Mouse (Mus musculus): Measurements from ENCODE around the gene Cys1. TPM values are rescaled to one million over a fixed set of nuclear protein-coding genes. Genes with fewer than 3 reads are reported as not detected.
A peak's percentile ranks its signal among the peaks of the same experiment; 100 is the strongest.

Cys1 gene
- polyA plus RNA-seq, 1 experiment from 2014 or later = 1.3 TPM

GRCm38 (mm10) chr12:24699578-24699977, 18.0 kb upstream of the Cys1 start:
- ATAC-seq (ENCODE audit: insufficient read depth) = peak; percentile 40; the same call in 1 of the 2 replicates
- Histone ChIP-seq H3K27me3 (ENCODE audit: insufficient read depth, low read length) (no peaks in the 10 kb centered on the region), H3K4me2 (no peak overlapping the region), H3K36me3 (ENCODE audit: insufficient read depth) (no peaks in the 10 kb centered on the region), H3K4me3 (ENCODE audit: low read depth, low read length) (no peak overlapping the region), H3K9me3 (ENCODE audit: low read depth, low read length) (no peaks in the 10 kb centered on the region), H3K4me1 (ENCODE audit: insufficient read depth) (no peaks in the 10 kb centered on the region), H3K9ac (no peak overlapping the region), H3K27ac (ENCODE audit: low read depth) (no peak overlapping the region)
- TF ChIP-seq CTCF (IDR thresholded peaks at IDR 0.05; ENCODE audit: low read depth) = no peak
- 38% methylated on average over 10 of the region's 10 CpGs for WGBS
- DNase-seq = peak; percentile 18

- Histone ChIP-seq H3K9ac (no peak overlapping the region), H3K4me3 (ENCODE audit: low read depth, low read length) (no peak overlapping the region), H3K27ac (ENCODE audit: low read depth) (no peak overlapping the region), H3K4me2 (no peak overlapping the region), H3K27me3 (ENCODE audit: insufficient read depth, low read length) (no peaks in the 10 kb centered on the region), H3K4me1 (ENCODE audit: insufficient read depth) (no peaks in the 10 kb centered on the region), H3K9me3 (ENCODE audit: low read depth, low read length) (no peaks in the 10 kb centered on the region), H3K36me3 (ENCODE audit: insufficient read depth) (no peaks in the 10 kb centered on the region)
- 70% methylated on average over 3 of the region's 3 CpGs for WGBS
- no peak for TF ChIP-seq CTCF (IDR thresholded peaks at IDR 0.05; ENCODE audit: low read depth)
- no peak for ATAC-seq (ENCODE audit: insufficient read depth)
- DNase-seq = no peak
Measured at GRCm38 (mm10) chr12:24698514-24698913, 16.9 kb upstream of the Cys1 start.

- no peaks in the 10 kb centered on the region for H3K27me3 ChIP-seq (ENCODE audit: insufficient read depth, low read length)
- DNase-seq (no peak), ATAC-seq (ENCODE audit: insufficient read depth) (peak; percentile 47; the same call in 1 of the 2 replicates)
- no peak overlapping the region for H3K4me3 ChIP-seq (ENCODE audit: low read depth, low read length)
- no peaks in the 10 kb centered on the region for H3K4me1 ChIP-seq (ENCODE audit: insufficient read depth)
- TF ChIP-seq CTCF (IDR thresholded peaks at IDR 0.05; ENCODE audit: low read depth) = no peak
- H3K27ac ChIP-seq (ENCODE audit: low read depth) = no peak overlapping the region
- H3K9me3 ChIP-seq (ENCODE audit: low read depth, low read length) = no peaks in the 10 kb centered on the region
- no peak overlapping the region for H3K4me2 ChIP-seq
- H3K9ac ChIP-seq = no peak overlapping the region
- H3K36me3 ChIP-seq (ENCODE audit: insufficient read depth) = no peaks in the 10 kb centered on the region
- WGBS = 62% methylated on average over 8 of the region's 8 CpGs
Measured at GRCm38 (mm10) chr12:24697484-24698204, 16.0 kb upstream of the Cys1 start.

- ATAC-seq (ENCODE audit: insufficient read depth) = peak; percentile 84
- H3K9ac ChIP-seq = no peak overlapping the region
- DNase-seq = peak; percentile 93
- H3K4me2 ChIP-seq = no peak overlapping the region
- no peaks in the 10 kb centered on the region for H3K9me3 ChIP-seq (ENCODE audit: low read depth, low read length)
- WGBS = 41% methylated on average over 16 of the region's 16 CpGs
- H3K4me3 ChIP-seq (ENCODE audit: low read depth, low read length) = no peak overlapping the region
- peak; percentile 97 for TF ChIP-seq CTCF (IDR thresholded peaks at IDR 0.05; ENCODE audit: low read depth)
- H3K27me3 ChIP-seq (ENCODE audit: insufficient read depth, low read length) = no peaks in the 10 kb centered on the region
- no peaks in the 10 kb centered on the region for H3K4me1 ChIP-seq (ENCODE audit: insufficient read depth)
- H3K27ac ChIP-seq (ENCODE audit: low read depth) = no peak overlapping the region
- H3K36me3 ChIP-seq (ENCODE audit: insufficient read depth) = no peaks in the 10 kb centered on the region
Measured at GRCm38 (mm10) chr12:24696500-24697483, 15.2 kb upstream of the Cys1 start.

GRCm38 (mm10) chr12:24690351-24690750, 8.7 kb upstream of the Cys1 start:
- no peak overlapping the region for H3K4me3 ChIP-seq (ENCODE audit: low read depth, low read length)
- H3K9ac ChIP-seq = no peak overlapping the region
- no peaks in the 10 kb centered on the region for H3K36me3 ChIP-seq (ENCODE audit: insufficient read depth)
- no peak for ATAC-seq (ENCODE audit: insufficient read depth)
- H3K4me1 ChIP-seq (ENCODE audit: insufficient read depth) = no peaks in the 10 kb centered on the region
- 83% methylated on average over 3 of the region's 3 CpGs for WGBS
- H3K9me3 ChIP-seq (ENCODE audit: low read depth, low read length) = no peaks in the 10 kb centered on the region
- no peak for DNase-seq
- H3K4me2 ChIP-seq = no peak overlapping the region
- no peak overlapping the region for H3K27ac ChIP-seq (ENCODE audit: low read depth)
- no peaks in the 10 kb centered on the region for H3K27me3 ChIP-seq (ENCODE audit: insufficient read depth, low read length)
- no peak for TF ChIP-seq CTCF (IDR thresholded peaks at IDR 0.05; ENCODE audit: low read depth)

GRCm38 (mm10) chr12:24686696-24687346, 5.2 kb upstream of the Cys1 start:
- Histone ChIP-seq H3K36me3 (ENCODE audit: insufficient read depth) (no peaks in the 10 kb centered on the region), H3K4me3 (ENCODE audit: low read depth, low read length) (no peak overlapping the region), H3K9ac (no peak overlapping the region), H3K27ac (ENCODE audit: low read depth) (peak overlapping the region; percentile 44), H3K4me2 (no peak overlapping the region), H3K27me3 (ENCODE audit: insufficient read depth, low read length) (peaks cover 2% of the 10 kb centered on the region), H3K4me1 (ENCODE audit: insufficient read depth) (peaks cover 4% of the 10 kb centered on the region; the same call in 1 of the 2 replicates), H3K9me3 (ENCODE audit: low read depth, low read length) (no peaks in the 10 kb centered on the region)
- DNase-seq (no peak), ATAC-seq (ENCODE audit: insufficient read depth) (no peak)
- WGBS = 53% methylated on average over 11 of the region's 11 CpGs
- no peak for TF ChIP-seq CTCF (IDR thresholded peaks at IDR 0.05; ENCODE audit: low read depth)
